Mouse (Mus musculus): ENCODE measurements around the gene Rbm3.

- no peak for TF ChIP-seq CTCF (IDR thresholded peaks at IDR 0.05; ENCODE audit: low read depth, low read length)
- no peak for TF ChIP-seq POLR2A (IDR thresholded peaks at IDR 0.05; ENCODE audit: insufficient read depth, low read length)
These were observed 30.4 kb downstream of the Rbm3 start for GRCm38 (mm10) chrX:8115275-8115674.
